Mouse (Mus musculus) Muller cell, postnatal 12 days (primary cell): ENCODE measurements around the gene Trappc12.

Source experiments
- DNase-seq: peaks from one replicate; pipeline ENCODE4 v3.0.0-alpha.2; 2015; ENCODE audit errors: inconsistent ontology term

The Trappc12 gene

DNA sequence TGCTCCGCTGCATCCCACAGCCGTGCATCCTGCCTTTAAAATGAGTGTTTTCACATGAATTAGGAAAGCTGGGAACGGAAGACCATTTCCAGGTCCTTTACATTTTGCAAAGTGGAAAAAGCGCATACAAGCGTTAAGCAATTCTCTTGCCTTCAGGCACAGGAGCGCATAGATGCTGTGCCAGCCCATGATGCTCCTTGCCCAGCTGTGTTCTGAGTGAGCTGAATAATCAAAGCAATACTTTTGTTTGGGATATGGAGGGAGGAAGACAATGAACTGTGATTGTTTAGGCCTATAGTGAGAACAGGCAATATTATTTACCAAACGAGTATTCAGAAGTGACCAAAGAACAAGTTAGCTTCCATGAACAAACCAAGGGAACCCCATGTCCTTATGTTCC lies 59.5 kb downstream of the Trappc12 start:
- DNase-seq: no peak

DNA sequence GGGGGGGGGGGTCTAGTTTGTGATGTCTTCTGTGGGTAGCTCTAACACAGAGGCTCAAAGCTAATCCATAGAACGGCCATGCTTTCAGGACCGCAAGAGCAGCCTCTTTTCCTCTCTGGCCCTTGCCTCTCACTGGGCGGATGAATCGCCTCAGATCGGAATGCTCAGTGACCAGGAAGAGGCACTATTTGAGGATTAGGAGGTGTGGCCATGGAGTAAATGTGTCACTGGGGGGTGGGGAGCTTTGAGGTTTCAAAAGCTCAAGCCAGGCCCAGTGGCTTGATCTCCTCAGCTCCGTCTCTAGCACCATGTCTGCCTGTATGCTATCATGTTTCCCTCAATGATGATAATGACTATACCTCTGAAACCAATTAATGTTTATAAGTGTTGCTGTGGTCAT lies 61.3 kb downstream of the Trappc12 start:
- DNase-seq: no peak

DNA sequence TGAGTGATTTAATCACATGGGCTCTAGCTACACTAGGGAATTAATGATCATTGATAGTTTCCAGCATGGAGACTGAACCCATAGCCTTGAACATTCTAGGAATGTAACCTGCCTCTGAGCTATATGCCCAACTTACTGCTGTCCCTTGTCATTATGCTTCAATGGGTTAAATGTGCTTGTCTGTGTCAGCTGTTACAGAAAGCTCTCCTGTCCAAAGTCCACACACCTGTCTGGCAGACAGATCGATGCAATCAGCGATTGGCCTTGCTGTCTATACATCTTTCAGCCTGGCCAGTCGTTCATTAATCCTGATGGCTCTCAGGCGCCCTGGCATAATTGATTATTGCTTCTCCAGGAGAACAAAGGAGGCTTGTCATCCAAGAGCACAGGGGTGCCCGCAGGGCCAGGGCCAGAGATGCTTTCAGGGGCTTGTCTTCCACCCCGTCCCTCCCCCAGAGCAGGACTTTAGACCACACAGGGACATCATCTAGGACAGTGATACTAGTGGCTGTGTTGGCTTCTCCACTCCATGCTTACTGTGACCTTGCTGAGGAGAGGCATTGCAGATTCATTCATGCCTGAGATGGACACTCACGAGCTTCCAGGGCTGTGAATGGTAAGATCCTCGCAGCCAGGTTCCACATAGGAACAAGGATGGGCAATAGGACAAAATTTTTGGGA lies 63.9 kb downstream of the Trappc12 start:
- no peak for DNase-seq

DNA sequence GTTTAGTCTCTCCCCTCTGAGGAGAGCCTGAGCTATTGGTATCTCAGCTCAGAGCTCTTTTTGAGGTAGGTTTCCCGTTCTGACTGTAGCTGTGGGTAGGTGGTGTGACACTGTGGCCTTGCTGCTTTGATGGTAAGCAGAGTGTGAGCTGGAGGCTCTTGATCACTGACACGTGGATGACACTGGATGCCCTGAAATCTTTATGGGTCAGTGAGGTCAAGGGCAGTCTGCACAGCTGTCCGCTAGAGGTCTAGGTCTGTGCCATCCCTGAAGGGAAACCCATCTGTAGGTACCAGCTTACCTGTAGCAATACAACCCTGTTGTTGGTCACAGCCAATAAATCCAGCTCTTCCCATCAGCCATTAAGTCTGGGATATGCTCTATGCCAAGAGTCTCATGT lies 64.5 kb downstream of the Trappc12 start:
- no peak for DNase-seq

DNA sequence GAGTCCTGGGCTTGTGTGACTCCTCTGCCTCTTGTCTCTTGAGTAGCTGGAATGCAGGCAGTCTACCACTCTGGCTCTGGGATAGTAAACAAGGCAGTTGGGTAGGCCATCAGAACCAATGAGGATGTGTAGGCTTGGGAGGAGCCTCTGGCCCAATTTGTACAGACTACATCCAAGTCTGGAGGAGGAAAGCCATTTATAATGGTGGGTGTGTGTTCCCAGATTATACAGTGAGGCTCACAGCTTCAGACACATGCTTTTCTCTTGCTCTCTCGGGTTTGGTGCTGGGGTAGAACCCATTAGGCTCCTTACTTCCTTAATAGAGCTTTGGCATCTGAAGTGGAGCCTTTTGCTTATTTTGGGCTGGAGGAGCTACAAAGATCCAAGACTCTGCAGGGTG lies 65.6 kb downstream of the Trappc12 start:
- DNase-seq: no peak

DNA sequence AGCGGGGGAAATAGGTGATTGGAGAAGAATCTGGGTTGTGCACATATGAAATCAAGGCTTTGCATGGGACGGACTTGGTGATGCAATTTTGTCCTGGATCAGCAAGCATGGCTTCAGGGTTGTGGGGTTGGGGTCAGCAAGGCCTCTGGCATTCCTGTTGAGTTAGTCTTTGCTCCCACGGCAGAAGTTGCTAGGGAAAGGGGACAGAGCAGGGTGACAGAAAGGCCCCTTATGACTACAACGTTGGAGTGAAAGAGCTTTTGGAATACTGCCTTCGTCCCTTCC lies 74.4 kb downstream of the Trappc12 start:
- DNase-seq: peak; percentile 20

DNA sequence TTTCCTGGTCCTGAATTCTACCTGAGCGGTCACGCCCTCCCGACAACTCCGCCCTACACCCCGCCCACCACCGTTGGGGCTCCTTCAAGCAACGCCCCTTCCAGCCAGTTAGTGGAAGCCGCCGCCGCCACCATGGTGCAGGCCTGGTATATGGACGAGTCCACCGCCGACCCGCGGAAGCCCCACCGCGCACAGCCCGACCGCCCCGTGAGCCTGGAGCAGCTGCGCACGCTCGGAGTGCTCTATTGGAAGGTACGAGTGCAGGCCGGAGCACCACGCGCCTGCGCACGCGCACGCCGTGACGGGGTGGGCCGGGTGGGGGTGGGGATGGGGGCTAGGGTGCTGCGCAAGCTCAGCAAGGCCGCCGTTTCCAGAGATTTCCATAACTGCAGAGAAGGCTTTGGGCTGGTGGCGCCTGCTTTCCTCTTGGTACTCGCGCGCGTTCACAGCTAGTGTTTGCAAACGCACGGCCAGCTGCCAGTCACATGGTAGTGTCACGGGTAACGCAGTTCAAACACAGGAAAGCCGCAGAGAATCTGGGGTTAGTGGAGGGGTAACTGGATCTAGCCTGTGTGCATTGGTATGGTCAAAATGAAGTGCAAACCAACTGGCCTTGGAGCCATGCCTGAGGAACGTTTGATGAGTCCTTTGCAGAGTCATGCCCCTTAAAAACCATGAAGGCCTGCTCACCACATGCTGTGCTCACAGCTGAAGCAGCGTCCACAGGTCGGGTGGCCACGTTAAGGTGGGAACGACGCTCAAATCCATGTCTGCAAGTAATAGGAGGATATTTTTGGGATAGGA lies 74.9 kb downstream of the Trappc12 start, which contains the start of gene Adi1:
Adi1 (plus strand) TSS at position 111 of the 804 bp plus-strand sequence.
- DNase-seq: peak; percentile 85

DNA sequence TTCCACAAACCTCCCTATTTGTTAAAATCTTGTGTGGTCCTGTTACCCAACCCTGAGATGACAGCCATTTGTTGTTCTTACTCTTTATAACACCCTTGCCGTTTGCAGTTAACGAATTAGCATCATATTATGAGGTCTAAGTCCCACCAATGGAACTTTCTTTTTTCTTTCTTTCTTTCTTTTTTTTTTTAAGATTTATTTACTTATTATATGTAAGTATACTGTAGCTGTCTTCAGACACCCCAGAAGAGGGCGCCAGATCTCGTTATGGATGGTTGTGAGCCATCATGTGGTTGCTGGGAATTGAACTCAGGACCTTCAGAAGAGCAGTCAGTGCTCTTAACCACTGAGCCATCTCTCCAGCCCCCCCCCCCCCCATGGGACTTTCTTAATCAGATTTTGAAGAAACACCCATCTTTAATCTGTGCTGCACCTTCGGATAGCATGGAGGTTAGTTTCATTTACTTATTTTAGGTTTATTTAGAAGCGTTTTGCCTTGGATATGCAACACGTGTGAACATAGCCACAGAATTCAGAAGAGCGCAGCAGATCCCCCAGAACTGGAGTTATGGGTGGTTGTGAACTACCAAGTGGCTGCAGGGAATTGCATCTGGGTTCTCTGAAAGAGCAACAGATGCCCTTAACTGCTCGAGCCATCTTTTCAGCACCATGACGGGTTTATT lies 76.1 kb downstream of the Trappc12 start:
- no peak for DNase-seq

DNA sequence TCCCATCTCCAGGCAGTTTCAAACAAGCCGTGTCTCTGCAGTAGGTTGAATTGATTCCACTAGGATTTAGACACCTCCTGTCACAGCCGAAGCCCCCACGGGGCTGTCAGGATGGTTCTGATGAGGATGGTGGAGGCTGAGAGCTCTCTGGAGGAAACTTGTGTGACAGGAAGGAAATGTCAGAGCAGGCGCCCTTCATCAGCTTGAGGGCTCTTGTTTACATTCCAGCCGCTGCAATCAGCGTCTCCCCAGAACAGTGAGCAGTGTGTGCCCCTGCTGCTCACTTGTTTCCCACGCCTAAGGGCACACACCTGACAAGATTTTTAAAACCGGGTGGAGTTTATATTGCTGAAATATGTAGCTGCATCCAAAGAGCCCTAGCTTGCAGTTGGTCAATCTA lies 83.0 kb downstream of the Trappc12 start:
- DNase-seq: no peak

DNA sequence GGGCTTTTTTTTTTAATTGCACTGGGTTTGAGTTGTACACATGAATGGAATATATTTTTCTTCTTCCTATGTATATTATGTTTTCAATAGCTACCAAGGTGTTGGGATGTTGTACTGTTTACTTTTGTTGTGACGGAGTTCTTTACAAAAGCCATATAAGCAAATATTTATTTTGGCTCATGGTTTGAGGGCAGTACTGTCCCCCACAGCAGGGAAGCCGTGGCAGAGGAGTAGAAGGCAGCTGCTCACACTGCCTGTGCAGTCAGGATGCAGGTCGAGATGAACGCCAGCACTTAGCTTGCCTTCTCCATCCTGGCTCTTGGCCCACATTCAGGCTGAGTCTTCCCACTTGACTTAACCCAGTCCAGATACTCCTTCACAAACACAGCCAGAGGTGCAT lies 83.5 kb downstream of the Trappc12 start:
- no peak for DNase-seq

DNA sequence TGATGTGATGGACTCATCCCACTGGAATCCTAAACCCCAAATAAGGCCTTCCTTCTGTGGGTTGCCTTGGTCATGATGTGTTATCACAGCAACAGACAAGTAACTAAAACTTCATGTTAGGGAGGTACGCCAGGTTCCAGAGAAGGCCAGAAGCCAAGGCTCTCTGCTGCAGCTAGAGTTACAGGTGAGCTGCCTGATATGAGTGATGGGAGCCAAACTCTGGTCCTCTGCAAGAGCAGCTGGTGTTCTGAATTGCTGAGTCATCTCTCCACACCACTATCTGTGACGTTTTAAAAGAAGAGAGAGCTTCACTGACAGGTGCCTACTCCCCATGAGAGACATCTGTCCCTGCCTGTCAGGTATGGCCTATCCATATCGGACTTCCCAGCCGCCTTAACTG lies 87.6 kb downstream of the Trappc12 start:
- DNase-seq: no peak

DNA sequence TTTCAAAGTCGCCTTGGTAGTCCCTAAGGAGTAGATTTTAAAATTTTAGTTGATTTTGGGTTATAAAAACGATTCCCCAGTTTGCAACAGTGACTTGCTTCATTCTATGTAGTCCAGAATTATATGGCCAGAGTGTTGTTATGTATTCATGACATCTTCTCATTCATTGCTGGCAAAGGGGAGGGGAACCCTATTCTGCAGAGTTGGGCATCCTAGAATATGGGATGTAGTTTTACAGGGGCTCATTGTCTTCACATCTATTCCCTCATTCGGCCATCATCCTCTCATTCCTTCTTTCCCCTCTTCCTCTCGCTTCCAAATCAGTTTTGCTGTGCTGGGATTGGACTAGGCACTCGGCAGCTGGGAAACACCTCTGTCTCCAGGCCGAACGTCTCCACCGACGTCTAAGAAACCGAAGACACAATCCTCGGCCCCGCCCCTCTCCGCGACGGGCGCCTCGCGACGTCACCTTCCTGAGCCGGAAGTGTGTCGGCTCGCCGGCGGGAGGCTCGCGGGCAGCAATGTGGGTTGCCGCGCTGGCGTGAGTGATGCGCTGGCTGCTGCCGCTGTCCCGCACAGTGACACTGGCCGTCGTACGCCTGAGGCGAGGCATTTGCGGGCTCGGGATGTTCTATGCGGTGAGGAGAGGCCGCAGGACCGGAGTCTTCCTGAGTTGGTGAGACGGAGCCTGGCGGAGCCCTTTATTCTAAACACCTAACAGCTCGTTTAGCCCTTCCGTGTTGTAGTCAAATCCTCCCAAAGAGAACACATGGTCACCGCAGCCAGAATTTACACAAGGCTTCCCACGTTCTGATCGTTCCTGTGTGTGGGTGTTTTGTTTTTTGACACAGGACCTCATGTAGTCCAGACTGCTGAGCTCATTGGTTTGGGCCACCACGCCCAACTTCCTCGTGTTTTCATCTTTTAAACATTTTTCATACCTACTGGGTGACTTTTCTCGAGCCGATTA lies 100.8 kb downstream of the Trappc12 start, which contains the start of gene Rnaseh1:
Rnaseh1 (plus strand) TSS at position 462 of the 970 bp plus-strand sequence.
- DNase-seq: peak; percentile 91
